Mouse (Mus musculus) thymus, adult 2 months (tissue): ENCODE data around the gene Smad5.

Experiments
- CTCF ChIP-seq: fragments of 200-500 bp; IDR thresholded peaks from 2 replicates; pipeline ENCODE4 v1.5.1; 2012; ENCODE audit warnings: mild to moderate bottlenecking, control low read depth, low read length, moderate library complexity, borderline replicate concordance; ENCODE audit not compliant: control insufficient read depth, poor library complexity, insufficient read depth; ENCODE audit errors: extremely low read depth
- POLR2A ChIP-seq: fragments of 200-500 bp; IDR thresholded peaks from 2 replicates; pipeline ENCODE4 v1.6.1; 2012; ENCODE audit warnings: mild to moderate bottlenecking, low read length, control low read depth, moderate library complexity; ENCODE audit not compliant: control insufficient read depth, poor library complexity, insufficient read depth; ENCODE audit errors: extremely low read depth

- TF ChIP-seq CTCF (no peak), POLR2A (no peak)
Observed at GRCm38 (mm10) chr13:56703222-56703870, 536 bp downstream of the Smad5 start.
